Mouse (Mus musculus): ENCODE results near the gene St5. TPM values are rescaled to one million over a fixed set of nuclear protein-coding genes. Genes with fewer than 3 reads are reported as not detected.

Gene St5
- polyA plus RNA-seq, 1 experiment = 42.2 TPM

DNA sequence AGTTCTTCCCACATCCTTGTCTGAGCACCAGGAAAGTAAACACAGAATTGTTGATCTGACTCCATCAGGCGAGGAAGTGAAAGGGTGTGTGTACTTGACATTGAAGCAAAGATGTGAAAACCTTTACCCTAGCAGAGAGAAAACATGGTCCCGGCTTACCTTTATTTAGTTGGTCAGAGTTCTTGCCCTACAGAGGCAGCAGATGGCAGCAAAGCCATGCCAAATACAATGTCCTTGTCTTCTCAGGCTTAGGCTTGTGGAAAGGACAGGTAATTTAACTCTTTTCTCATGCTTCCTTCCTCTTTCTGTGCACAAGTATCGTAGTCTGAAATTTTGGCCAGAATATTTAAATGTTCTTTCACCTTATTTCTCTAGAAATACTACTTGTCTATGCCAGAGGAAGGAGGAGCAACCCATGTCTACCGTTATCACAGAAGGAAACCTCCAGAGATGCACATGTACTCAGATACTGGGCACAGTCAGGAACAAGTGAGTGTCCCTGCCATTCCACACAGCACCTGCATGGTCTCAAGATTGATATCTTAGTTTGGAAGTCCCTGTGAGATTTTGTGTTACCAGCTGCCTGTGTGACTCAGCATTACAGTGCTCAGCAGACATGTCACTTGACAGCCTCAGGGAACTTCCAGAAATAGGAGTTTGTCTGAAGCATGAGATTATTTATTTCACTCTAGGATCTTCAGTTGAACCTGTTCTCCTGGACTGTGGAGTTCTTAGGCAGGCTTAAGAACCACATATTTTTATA lies 3.8 kb upstream of the St5 start:
- no peaks in the 10 kb centered on the region for H3K27me3 ChIP-seq (ENCODE audit: control insufficient read depth, insufficient read depth, low read length, poor library complexity, severe bottlenecking)
- peaks cover 27% of the 10 kb centered on the region for H3K36me3 ChIP-seq (ENCODE audit: control insufficient read depth, insufficient read depth, low read length, poor library complexity, severe bottlenecking)
- no peaks in the 10 kb centered on the region for H3K4me1 ChIP-seq (ENCODE audit: control insufficient read depth, insufficient read depth, low read length)
- no peaks in the 10 kb centered on the region for H3K9me3 ChIP-seq (replicated peaks; ENCODE audit: control insufficient read depth, insufficient read depth, low read length, poor library complexity, severe bottlenecking)
- no peak overlapping the region for H3K4me3 ChIP-seq (ENCODE audit: low read depth, low read length)
- TF ChIP-seq EP300 (IDR thresholded peaks at IDR 0.05; ENCODE audit: insufficient read depth, low read depth, low read length) (no peak), POLR2A (IDR thresholded peaks at IDR 0.05; ENCODE audit: insufficient read depth, low read length) (no peak)
- H3K9ac ChIP-seq (ENCODE audit: low read depth, poor library complexity, severe bottlenecking) = no peak overlapping the region
- no peak overlapping the region for H3K27ac ChIP-seq (ENCODE audit: insufficient read depth, low read length)

GRCm38 (mm10) chr7:109704461-109704860 lies 1.1 kb upstream of the St5 start:
- Histone ChIP-seq H3K4me3 (ENCODE audit: low read depth, low read length) (peak overlapping the region; percentile 71), H3K27me3 (ENCODE audit: control insufficient read depth, insufficient read depth, low read length, poor library complexity, severe bottlenecking) (no peaks in the 10 kb centered on the region), H3K9ac (ENCODE audit: low read depth, poor library complexity, severe bottlenecking) (peak overlapping the region; percentile 82), H3K36me3 (ENCODE audit: control insufficient read depth, insufficient read depth, low read length, poor library complexity, severe bottlenecking) (peaks cover 17% of the 10 kb centered on the region), H3K4me1 (ENCODE audit: control insufficient read depth, insufficient read depth, low read length) (no peaks in the 10 kb centered on the region), H3K27ac (ENCODE audit: insufficient read depth, low read length) (no peak overlapping the region), H3K9me3 (replicated peaks; ENCODE audit: control insufficient read depth, insufficient read depth, low read length, poor library complexity, severe bottlenecking) (no peaks in the 10 kb centered on the region)
- no peak for TF ChIP-seq CTCF (IDR thresholded peaks at IDR 0.05; ENCODE audit: low read depth, low read length)

DNA sequence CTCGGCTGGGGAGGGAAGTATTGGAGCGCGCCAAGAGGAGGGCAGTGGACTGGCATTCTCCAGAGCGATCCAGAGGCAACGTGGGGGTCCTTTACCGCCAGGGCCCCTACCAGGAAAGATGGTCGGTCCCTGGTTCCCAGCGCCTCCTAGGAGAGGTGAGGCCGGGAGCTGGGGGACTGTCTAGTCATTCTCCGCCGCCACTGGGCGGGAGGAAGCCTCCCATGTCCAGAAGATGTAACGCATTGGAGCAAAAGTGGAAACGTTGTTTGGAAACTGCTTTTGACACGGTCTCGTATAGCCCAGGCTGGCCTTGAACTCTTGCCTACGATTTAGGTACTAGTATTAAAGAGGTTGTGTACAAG lies 592 bp upstream of the St5 start:
- Histone ChIP-seq H3K36me3 (ENCODE audit: control insufficient read depth, insufficient read depth, low read length, poor library complexity, severe bottlenecking) (peaks cover 15% of the 10 kb centered on the region), H3K9me3 (replicated peaks; ENCODE audit: control insufficient read depth, insufficient read depth, low read length, poor library complexity, severe bottlenecking) (no peaks in the 10 kb centered on the region), H3K4me3 (ENCODE audit: low read depth, low read length) (peak overlapping the region; percentile 71), H3K9ac (ENCODE audit: low read depth, poor library complexity, severe bottlenecking) (peak overlapping the region; percentile 82), H3K4me1 (ENCODE audit: control insufficient read depth, insufficient read depth, low read length) (no peaks in the 10 kb centered on the region), H3K27ac (ENCODE audit: insufficient read depth, low read length) (no peak overlapping the region; the same call in 1 of the 2 replicates), H3K27me3 (ENCODE audit: control insufficient read depth, insufficient read depth, low read length, poor library complexity, severe bottlenecking) (no peaks in the 10 kb centered on the region)
- TF ChIP-seq EP300 (IDR thresholded peaks at IDR 0.05; ENCODE audit: insufficient read depth, low read depth, low read length) = no peak

- TF ChIP-seq CTCF (IDR thresholded peaks at IDR 0.05; ENCODE audit: low read depth, low read length) (no peak), POLR2A (IDR thresholded peaks at IDR 0.05; ENCODE audit: insufficient read depth, low read length) (no peak)
- Histone ChIP-seq H3K9ac (ENCODE audit: low read depth, poor library complexity, severe bottlenecking) (no peak overlapping the region), H3K4me1 (ENCODE audit: control insufficient read depth, insufficient read depth, low read length) (no peaks in the 10 kb centered on the region), H3K27ac (ENCODE audit: insufficient read depth, low read length) (no peak overlapping the region), H3K36me3 (ENCODE audit: control insufficient read depth, insufficient read depth, low read length, poor library complexity, severe bottlenecking) (peaks cover 4% of the 10 kb centered on the region; the same call in 1 of the 2 replicates), H3K9me3 (replicated peaks; ENCODE audit: control insufficient read depth, insufficient read depth, low read length, poor library complexity, severe bottlenecking) (no peaks in the 10 kb centered on the region), H3K27me3 (ENCODE audit: control insufficient read depth, insufficient read depth, low read length, poor library complexity, severe bottlenecking) (no peaks in the 10 kb centered on the region), H3K4me3 (ENCODE audit: low read depth, low read length) (no peak overlapping the region)
These were observed 684 bp downstream of the St5 start for GRCm38 (mm10) chr7:109702721-109703120.

DNA sequence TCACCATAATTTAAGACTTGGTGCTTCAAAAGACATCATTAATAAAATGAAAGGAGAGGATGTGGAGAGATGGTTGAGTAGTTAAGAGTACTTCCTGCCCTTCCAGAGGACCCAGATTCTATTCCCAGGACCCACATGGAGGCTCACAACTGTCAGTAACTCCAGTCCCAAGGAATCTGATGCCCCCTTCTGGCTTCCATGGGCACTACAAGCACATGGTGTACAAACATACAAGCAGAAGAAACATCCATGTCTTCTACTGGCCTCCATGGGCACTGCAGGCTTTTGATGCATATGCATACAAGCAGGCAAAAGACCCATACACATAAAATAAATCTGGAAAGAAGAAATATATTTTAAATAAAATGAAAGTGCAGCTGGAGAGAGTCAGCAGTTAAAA lies 3.2 kb downstream of the St5 start:
- no peak overlapping the region for H3K9ac ChIP-seq (ENCODE audit: low read depth, poor library complexity, severe bottlenecking)
- no peak overlapping the region for H3K4me3 ChIP-seq (ENCODE audit: low read depth, low read length)
- H3K27ac ChIP-seq (ENCODE audit: insufficient read depth, low read length) = no peak overlapping the region
- H3K9me3 ChIP-seq (replicated peaks; ENCODE audit: control insufficient read depth, insufficient read depth, low read length, poor library complexity, severe bottlenecking) = no peaks in the 10 kb centered on the region
- no peaks in the 10 kb centered on the region for H3K4me1 ChIP-seq (ENCODE audit: control insufficient read depth, insufficient read depth, low read length)
- no peaks in the 10 kb centered on the region for H3K36me3 ChIP-seq (ENCODE audit: control insufficient read depth, insufficient read depth, low read length, poor library complexity, severe bottlenecking)
- TF ChIP-seq EP300 (IDR thresholded peaks at IDR 0.05; ENCODE audit: insufficient read depth, low read depth, low read length) (no peak), CTCF (IDR thresholded peaks at IDR 0.05; ENCODE audit: low read depth, low read length) (peak; percentile 34)
- no peaks in the 10 kb centered on the region for H3K27me3 ChIP-seq (ENCODE audit: control insufficient read depth, insufficient read depth, low read length, poor library complexity, severe bottlenecking)

DNA sequence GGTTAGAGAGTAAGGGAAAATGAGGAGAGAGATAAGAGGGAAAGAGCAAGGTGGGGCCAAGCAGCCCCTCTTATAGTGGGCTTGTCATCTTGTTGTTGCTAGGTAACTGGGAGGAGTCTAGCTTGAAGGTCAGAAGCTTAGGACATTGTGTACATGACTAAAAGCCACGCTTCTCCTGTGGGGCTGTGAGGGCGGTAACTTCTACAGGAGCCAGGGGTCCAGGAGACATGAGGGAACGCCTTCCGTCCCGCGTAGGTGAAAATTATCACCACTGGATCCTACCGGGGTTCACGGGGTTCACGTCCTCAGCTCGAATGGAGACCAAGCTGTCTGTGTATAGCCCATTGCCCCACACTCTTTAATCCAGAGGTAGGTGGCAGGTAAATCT lies 8.1 kb downstream of the St5 start:
- no peak for TF ChIP-seq CTCF (IDR thresholded peaks at IDR 0.05; ENCODE audit: low read depth, low read length)
- no peak for TF ChIP-seq EP300 (IDR thresholded peaks at IDR 0.05; ENCODE audit: insufficient read depth, low read depth, low read length)
- no peak for TF ChIP-seq POLR2A (IDR thresholded peaks at IDR 0.05; ENCODE audit: insufficient read depth, low read length)
- H3K4me3 ChIP-seq (ENCODE audit: low read depth, low read length) = no peak overlapping the region
- no peaks in the 10 kb centered on the region for H3K36me3 ChIP-seq (ENCODE audit: control insufficient read depth, insufficient read depth, low read length, poor library complexity, severe bottlenecking)
- H3K4me1 ChIP-seq (ENCODE audit: control insufficient read depth, insufficient read depth, low read length) = no peaks in the 10 kb centered on the region
- H3K9ac ChIP-seq (ENCODE audit: low read depth, poor library complexity, severe bottlenecking) = no peak overlapping the region
- no peaks in the 10 kb centered on the region for H3K27me3 ChIP-seq (ENCODE audit: control insufficient read depth, insufficient read depth, low read length, poor library complexity, severe bottlenecking)
- H3K9me3 ChIP-seq (replicated peaks; ENCODE audit: control insufficient read depth, insufficient read depth, low read length, poor library complexity, severe bottlenecking) = no peaks in the 10 kb centered on the region
- H3K27ac ChIP-seq (ENCODE audit: insufficient read depth, low read length) = 0 out of 2 replicates have a peak overlapping the region, but pooled peaks have one; percentile 46

Measured in ES-Bruce4 (cell line).